8 mouse cellular contexts compared by ENCODE assay signal in the genomic region with DNA sequence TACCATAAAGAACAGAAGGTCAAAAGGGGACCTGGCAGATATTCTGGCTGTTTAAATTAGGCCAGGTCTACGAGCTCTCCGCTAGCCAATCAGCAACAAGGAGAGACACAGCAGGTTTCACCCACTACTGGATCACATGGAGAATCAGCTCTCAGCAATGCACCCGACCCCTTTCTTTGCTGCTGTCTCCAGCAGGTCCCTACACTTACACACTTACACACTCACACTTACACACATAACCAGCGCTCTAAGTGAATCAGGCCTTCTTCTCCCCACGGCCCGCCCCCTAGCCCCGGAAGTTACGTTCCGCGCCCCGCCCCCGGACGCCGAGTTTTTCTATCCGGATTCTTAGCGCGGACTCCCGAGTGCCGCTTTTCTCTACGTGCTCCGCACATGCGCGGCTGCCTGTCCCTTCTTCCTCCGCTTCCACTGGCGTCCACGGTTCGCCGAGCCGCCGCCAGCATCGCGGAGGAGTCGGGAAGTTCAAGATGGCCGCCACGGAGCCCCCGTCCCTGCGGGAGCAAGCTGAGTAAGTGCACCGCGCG. TPM values are rescaled to one million over a fixed set of nuclear protein-coding genes. Genes with fewer than 3 reads are reported as not detected.
DNase-seq lines count a peak whose midpoint lies in the region; ATAC-seq and TF ChIP-seq lines count a peak whose summit lies in the region.

Prpf4b (plus strand) TSS at position 137 of the 545 bp plus-strand sequence.

- peak; percentile 89 for DNase-seq in c-Kit-positive CD71-positive TER-119-positive erythroid progenitor cells, embryonic 14.5 days (ENCODE audit: low spot score)
- peak; percentile 84 for DNase-seq in heart, postnatal 0 days (ENCODE audit: low spot score)
- peak; percentile 96 to 97 for DNase-seq in kidney, postnatal 4 days

- H3K4me1 ChIP-seq in E14TG2a.4 (replicated peaks; ENCODE audit: low read depth, low read length): peaks cover 42% of the 10 kb centered on the region
- peaks cover 25% of the 10 kb centered on the region for H3K4me1 ChIP-seq in forebrain, embryonic 12.5 days
- peaks cover 16% of the 10 kb centered on the region for H3K4me1 ChIP-seq in heart, postnatal 0 days (ENCODE audit: control insufficient read depth, insufficient read depth)
- H3K4me1 ChIP-seq in liver, embryonic 16.5 days (ENCODE audit: control insufficient read depth, low read depth, low read length): peaks cover 22% of the 10 kb centered on the region
- H3K4me1 ChIP-seq in neural tube, embryonic 13.5 days (replicated peaks): peaks cover 36% of the 10 kb centered on the region
- peaks cover 2% of the 10 kb centered on the region; the same call in 1 of the 2 replicates for H3K4me1 ChIP-seq in testis, adult 2 months (ENCODE audit: control insufficient read depth, insufficient read depth, low read length)

- peaks cover 11% of the 10 kb centered on the region for H3K36me3 ChIP-seq in E14TG2a.4 (ENCODE audit: insufficient read depth, low read length)
- H3K36me3 ChIP-seq in forebrain, embryonic 12.5 days (replicated peaks): 0 out of 2 replicates have a peak, but pooled peaks cover 3% of the 10 kb centered on the region
- no peaks in the 10 kb centered on the region for H3K36me3 ChIP-seq in heart, postnatal 0 days (replicated peaks; ENCODE audit: control insufficient read depth, insufficient read depth, low read length)
- no peaks in the 10 kb centered on the region for H3K36me3 ChIP-seq in liver, embryonic 16.5 days (ENCODE audit: control insufficient read depth, insufficient read depth)
- no peaks in the 10 kb centered on the region for H3K36me3 ChIP-seq in neural tube, embryonic 13.5 days
- H3K36me3 ChIP-seq in testis, adult 2 months (ENCODE audit: control insufficient read depth, insufficient read depth, low read length): no peaks in the 10 kb centered on the region

- H3K27ac ChIP-seq in forebrain, embryonic 12.5 days: peak within 1 kb of the TSS; percentile 98
- peak within 1 kb of the TSS; percentile 97 for H3K27ac ChIP-seq in heart, postnatal 0 days (ENCODE audit: low read depth)
- H3K27ac ChIP-seq in liver, embryonic 16.5 days (ENCODE audit: low read length): peak within 1 kb of the TSS; percentile 99
- peak within 1 kb of the TSS; percentile 96 for H3K27ac ChIP-seq in neural tube, embryonic 13.5 days (replicated peaks)
- H3K27ac ChIP-seq in testis, adult 2 months (ENCODE audit: control insufficient read depth, insufficient read depth, low read depth, low read length): peak within 1 kb of the TSS; percentile 95

- TF ChIP-seq CTCF in E14TG2a.4 (conservative IDR thresholded peaks at IDR 0.05; ENCODE audit: low read length): no peak
- no peak for TF ChIP-seq CTCF in heart, postnatal 0 days (IDR thresholded peaks at IDR 0.05; ENCODE audit: low read depth)
- no peak for TF ChIP-seq CTCF in testis, adult 2 months (IDR thresholded peaks at IDR 0.05; ENCODE audit: control insufficient read depth, insufficient read depth, insufficient replicate concordance, low read depth, low read length)

- peak; percentile 74; the same call in 1 of the 2 replicates for TF ChIP-seq EP300 in heart, postnatal 0 days (IDR thresholded peaks at IDR 0.05; ENCODE audit: low read depth)

- TF ChIP-seq POLR2A in testis, adult 2 months (IDR thresholded peaks at IDR 0.05; ENCODE audit: control insufficient read depth, low read depth, low read length): peak; percentile 47; the same call in 1 of the 2 replicates

- H3K9ac ChIP-seq in forebrain, embryonic 12.5 days: peak within 1 kb of the TSS; percentile 90
- peak within 1 kb of the TSS; percentile 83 for H3K9ac ChIP-seq in heart, postnatal 0 days (replicated peaks; ENCODE audit: low read depth, low read length)
- peak within 1 kb of the TSS; percentile 95 for H3K9ac ChIP-seq in liver, embryonic 16.5 days (ENCODE audit: low read depth, low read length)
- H3K9ac ChIP-seq in neural tube, embryonic 13.5 days: peak within 1 kb of the TSS; percentile 92

- WGBS in forebrain, embryonic 12.5 days: 2% methylated on average over 40 of the region's 40 CpGs
- WGBS in heart, postnatal 0 days: 1% methylated on average over 40 of the region's 40 CpGs
- WGBS in liver, embryonic 16.5 days (ENCODE audit: insufficient replicate concordance): under 1% methylated on average over 38 of the region's 40 CpGs
- under 1% methylated on average over 39 of the region's 40 CpGs for WGBS in neural tube, embryonic 13.5 days

- peak within 1 kb of the TSS; percentile 76 for H3K4me2 ChIP-seq in forebrain, embryonic 12.5 days
- H3K4me2 ChIP-seq in heart, postnatal 0 days (ENCODE audit: low read depth, low read length): peak within 1 kb of the TSS; percentile 72
- peak within 1 kb of the TSS; percentile 91 for H3K4me2 ChIP-seq in liver, embryonic 16.5 days (ENCODE audit: low read depth, low read length)
- peak within 1 kb of the TSS; percentile 86 for H3K4me2 ChIP-seq in neural tube, embryonic 13.5 days

- peak within 1 kb of the TSS; percentile 95 for H3K4me3 ChIP-seq in E14TG2a.4 (replicated peaks; ENCODE audit: low read length)
- peak within 1 kb of the TSS; percentile 97 for H3K4me3 ChIP-seq in forebrain, embryonic 12.5 days (replicated peaks)
- H3K4me3 ChIP-seq in heart, postnatal 0 days (ENCODE audit: low read depth, low read length): peak within 1 kb of the TSS; percentile 81
- H3K4me3 ChIP-seq in liver, embryonic 16.5 days (ENCODE audit: low read depth, low read length): peak within 1 kb of the TSS; percentile 98
- H3K4me3 ChIP-seq in neural tube, embryonic 13.5 days: peak within 1 kb of the TSS; percentile 80
- peak within 1 kb of the TSS; percentile 96 for H3K4me3 ChIP-seq in testis, adult 2 months (ENCODE audit: control insufficient read depth, low read depth, low read length)

- no peaks in the 10 kb centered on the region for H3K27me3 ChIP-seq in E14TG2a.4 (ENCODE audit: insufficient read depth, low read length)
- H3K27me3 ChIP-seq in forebrain, embryonic 12.5 days: no peaks in the 10 kb centered on the region
- no peaks in the 10 kb centered on the region for H3K27me3 ChIP-seq in heart, postnatal 0 days (ENCODE audit: control insufficient read depth, insufficient read depth, low read length)
- no peaks in the 10 kb centered on the region for H3K27me3 ChIP-seq in liver, embryonic 16.5 days (ENCODE audit: control insufficient read depth, insufficient read depth, low read depth, low read length)
- no peaks in the 10 kb centered on the region for H3K27me3 ChIP-seq in neural tube, embryonic 13.5 days
- H3K27me3 ChIP-seq in testis, adult 2 months (ENCODE audit: control insufficient read depth, insufficient read depth, low read length): no peaks in the 10 kb centered on the region

- H3K9me3 ChIP-seq in E14TG2a.4 (ENCODE audit: low read length): no peaks in the 10 kb centered on the region
- no peaks in the 10 kb centered on the region for H3K9me3 ChIP-seq in forebrain, embryonic 12.5 days
- no peaks in the 10 kb centered on the region for H3K9me3 ChIP-seq in heart, postnatal 0 days (replicated peaks; ENCODE audit: control insufficient read depth, low read length)
- H3K9me3 ChIP-seq in liver, embryonic 16.5 days (replicated peaks; ENCODE audit: control insufficient read depth, low read length): no peaks in the 10 kb centered on the region
- H3K9me3 ChIP-seq in neural tube, embryonic 13.5 days: no peaks in the 10 kb centered on the region

- ATAC-seq in forebrain, embryonic 12.5 days (ENCODE audit: low FRiP score): peak; percentile 83
- ATAC-seq in heart, postnatal 0 days (ENCODE audit: insufficient read depth, low read depth): peak; percentile 80
- ATAC-seq in liver, embryonic 16.5 days (ENCODE audit: low read depth): peak; percentile 68
- peak; percentile 89 for ATAC-seq in neural tube, embryonic 13.5 days (ENCODE audit: low read depth)

RNA-seq across cellular contexts. Expression of gene Prpf4b, which starts in this region (rescaled TPM):
- 104 and 108 TPM in 2 replicates for polyA plus RNA-seq in forebrain, embryonic 12.5 days (2016; fragmentation: Nextera tagmentation; extraction: Ambion mirVana)
- 16.7 and 22.9 TPM in 2 replicates for total RNA-seq in heart, postnatal 0 days (2014; rRNA removed; ENCODE audit: low replicate concordance)
- polyA plus RNA-seq in heart, postnatal 0 days (2015; fragmentation: Nextera tagmentation; extraction: Ambion mirVana): 32.8 and 37.4 TPM in 2 replicates
- polyA plus RNA-seq in liver, embryonic 16.5 days (2015; fragmentation: Nextera tagmentation; extraction: Ambion mirVana): 29.1 and 34.4 TPM in 2 replicates
- 59.9 and 67.4 TPM in 2 replicates for polyA plus RNA-seq in neural tube, embryonic 13.5 days (2015; fragmentation: Nextera tagmentation; extraction: Ambion mirVana)
- 9.4 and 10.6 TPM in 2 replicates for polyA plus RNA-seq in testis, adult 2 months (2012; rRNA removed)

Comparison
In these comparisons a context has a peak if more than half of its experiments do, and no peak if none do; other contexts are left out.
1. Peak in every context shown above with its lines: DNase-seq, ATAC-seq, H3K4me3 ChIP-seq and H3K27ac ChIP-seq.